Mouse (Mus musculus) forebrain, embryonic 16.5 days (tissue): Measurements from ENCODE around the gene Tssk3. TPM values are rescaled to one million over a fixed set of nuclear protein-coding genes. Genes with fewer than 3 reads are reported as not detected.
A peak's percentile ranks its signal among the peaks of the same experiment; 100 is the strongest.

ENCODE experiments used
- ATAC-seq: fragments of 200-750 bp; cut with Nextera tagmentation; 2 replicates; pipeline ENCODE4 v1.8.0; 2017; ENCODE audit warnings: mild to moderate bottlenecking, moderate library complexity
- H3K27ac ChIP-seq: fragments of 300-500 bp; sonication (generic); 2 replicates; pipeline ENCODE4 v1.5.1; 2014; ENCODE audit warnings: low read length, control low read depth
- H3K27me3 ChIP-seq: fragments of 300-500 bp; sonication (generic); replicated peaks from 2 replicates; pipeline ENCODE4 v1.6.1; 2014; ENCODE audit warnings: low read length; ENCODE audit not compliant: control insufficient read depth, insufficient read depth
- H3K36me3 ChIP-seq: fragments of 300-500 bp; sonication (generic); 2 replicates; pipeline ENCODE4 v1.6.1; 2014; ENCODE audit not compliant: control insufficient read depth, insufficient read depth
- H3K4me1 ChIP-seq: fragments of 300-500 bp; sonication (generic); replicated peaks from 2 replicates; pipeline ENCODE4 v1.6.1; 2014; ENCODE audit warnings: low read length; ENCODE audit not compliant: control insufficient read depth, insufficient read depth
- H3K4me2 ChIP-seq: fragments of 300-500 bp; sonication (generic); 2 replicates; pipeline ENCODE4 v1.6.1; 2014; ENCODE audit warnings: mild to moderate bottlenecking, low read length, control low read depth
- H3K4me3 ChIP-seq: fragments of 300-500 bp; sonication (generic); replicated peaks from 2 replicates; pipeline ENCODE4 v1.5.1; 2014; ENCODE audit warnings: mild to moderate bottlenecking, low read length, control low read depth
- H3K9ac ChIP-seq: fragments of 300-500 bp; sonication (generic); replicated peaks from 2 replicates; pipeline ENCODE4 v1.6.1; 2014; ENCODE audit warnings: low read depth, low read length, control low read depth
- H3K9me3 ChIP-seq: fragments of 300-500 bp; sonication (generic); 2 replicates; pipeline ENCODE4 v1.6.1; 2016; ENCODE audit warnings: low read length; ENCODE audit not compliant: control insufficient read depth
- WGBS: fragments of 180-500 bp; shearing (Covaris S2); extraction: QIAGEN DNeasy Blood & Tissue Kit; methylation state at CpG from one replicate; pipeline ENCODE4 v1.1.7; 2014; 5-methylcytosine and 5-hydroxymethylcytosine counted together
- polyA plus RNA-seq: library from polyadenylated mRNA; unstranded; fragments of >200 nt; fragmentation: Nextera tagmentation; extraction: Ambion mirVana; gene quantifications from 2 replicates; pipeline ENCODE4 v1.2.1, GENCODE M21; 2015

The Tssk3 gene
- polyA plus RNA-seq, 1 experiment from 2014 or later: 0.76 TPM

GRCm38 (mm10) chr4:129481090-129481489, 9.7 kb downstream of the Tssk3 start:
- no peaks in the 10 kb centered on the region for H3K4me1 ChIP-seq
- 91% methylated on average over 1 of the region's 1 CpGs for WGBS
- H3K4me3 ChIP-seq: no peak overlapping the region
- H3K27me3 ChIP-seq: no peaks in the 10 kb centered on the region
- H3K36me3 ChIP-seq: peaks cover 32% of the 10 kb centered on the region
- no peak for ATAC-seq
- no peak overlapping the region for H3K9ac ChIP-seq
- H3K4me2 ChIP-seq: no peak overlapping the region
- H3K9me3 ChIP-seq: no peaks in the 10 kb centered on the region
- no peak overlapping the region for H3K27ac ChIP-seq

- no peak for ATAC-seq
- H3K27me3 ChIP-seq: no peaks in the 10 kb centered on the region
- no peaks in the 10 kb centered on the region for H3K4me1 ChIP-seq
- WGBS: 89% methylated on average over 3 of the region's 3 CpGs
- no peak overlapping the region for H3K9ac ChIP-seq
- H3K9me3 ChIP-seq: no peaks in the 10 kb centered on the region
- no peak overlapping the region for H3K4me2 ChIP-seq
- peaks cover 33% of the 10 kb centered on the region for H3K36me3 ChIP-seq
- H3K27ac ChIP-seq: no peak overlapping the region
- H3K4me3 ChIP-seq: no peak overlapping the region
These were observed 11.0 kb downstream of the Tssk3 start for GRCm38 (mm10) chr4:129479863-129480262.

GRCm38 (mm10) chr4:129476047-129476446, 14.8 kb downstream of the Tssk3 start:
- no peak overlapping the region for H3K9ac ChIP-seq
- H3K9me3 ChIP-seq: no peaks in the 10 kb centered on the region
- H3K4me2 ChIP-seq: no peak overlapping the region
- H3K4me1 ChIP-seq: no peaks in the 10 kb centered on the region
- H3K4me3 ChIP-seq: no peak overlapping the region
- WGBS: 88% methylated on average over 11 of the region's 11 CpGs
- no peak overlapping the region for H3K27ac ChIP-seq
- no peaks in the 10 kb centered on the region for H3K27me3 ChIP-seq
- ATAC-seq: no peak
- H3K36me3 ChIP-seq: peaks cover 36% of the 10 kb centered on the region

DNA sequence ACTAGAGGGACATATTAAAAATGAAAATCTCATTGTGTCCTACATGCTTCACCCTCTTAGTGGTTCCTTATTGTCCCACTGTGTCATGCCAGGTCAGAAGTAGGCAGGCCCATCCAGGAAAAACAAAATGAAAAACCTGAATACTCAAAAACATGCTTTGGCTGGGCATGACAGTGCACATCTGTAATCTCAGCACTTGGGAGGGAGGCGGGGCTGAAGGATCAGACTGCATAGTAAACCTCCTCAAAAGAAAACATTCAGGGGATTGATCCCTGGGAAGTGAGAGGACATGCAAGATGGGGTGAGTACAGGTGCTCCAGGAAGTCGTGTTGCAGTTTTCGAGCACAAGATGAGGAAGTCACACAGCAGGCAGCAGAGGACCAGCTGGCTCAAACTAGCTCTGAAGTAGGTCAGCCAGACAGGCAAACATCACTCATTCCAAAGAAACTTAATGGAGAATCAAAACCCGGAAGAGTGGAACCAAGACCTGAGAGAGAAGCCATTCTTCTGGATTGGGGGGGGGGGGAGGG, 26.5 kb downstream of the Tssk3 start:
- Histone ChIP-seq H3K36me3 (peaks cover 25% of the 10 kb centered on the region), H3K27me3 (no peaks in the 10 kb centered on the region), H3K4me3 (no peak overlapping the region), H3K27ac (no peak overlapping the region), H3K4me1 (peaks cover 14% of the 10 kb centered on the region), H3K9me3 (no peaks in the 10 kb centered on the region), H3K9ac (no peak overlapping the region), H3K4me2 (no peak overlapping the region)
- 90% methylated on average over 4 of the region's 4 CpGs for WGBS
- ATAC-seq: no peak

GRCm38 (mm10) chr4:129463097-129464059, 27.4 kb downstream of the Tssk3 start:
- ATAC-seq: no peak
- Histone ChIP-seq H3K9me3 (no peaks in the 10 kb centered on the region), H3K4me2 (no peak overlapping the region), H3K9ac (no peak overlapping the region), H3K27ac (no peak overlapping the region), H3K27me3 (no peaks in the 10 kb centered on the region), H3K4me1 (peaks cover 14% of the 10 kb centered on the region), H3K4me3 (no peak overlapping the region), H3K36me3 (peaks cover 19% of the 10 kb centered on the region)
- WGBS: 89% methylated on average over 24 of the region's 24 CpGs

DNA sequence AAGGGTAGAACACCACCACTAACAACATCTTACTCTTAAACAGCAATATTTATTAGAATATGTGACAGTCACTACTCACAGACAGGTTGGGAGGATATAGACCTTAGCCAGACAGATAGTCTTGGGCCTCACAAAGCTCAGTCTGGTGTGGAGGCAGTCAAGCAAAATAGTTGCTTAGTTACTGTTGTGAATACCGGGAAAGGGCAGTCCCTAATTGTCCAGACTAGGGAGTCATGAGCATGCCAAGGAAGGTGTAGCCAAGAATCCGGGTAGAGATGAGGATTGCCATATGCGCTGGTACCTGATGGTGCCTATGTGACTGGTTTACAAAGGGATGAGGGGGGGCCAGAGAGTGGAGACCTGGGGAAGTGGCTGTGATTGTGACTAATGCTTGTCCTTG, 28.7 kb downstream of the Tssk3 start:
- Histone ChIP-seq H3K27ac (peak overlapping the region; percentile 51), H3K36me3 (peaks cover 15% of the 10 kb centered on the region), H3K27me3 (no peaks in the 10 kb centered on the region), H3K9ac (peak overlapping the region; percentile 83), H3K4me2 (peak overlapping the region; percentile 89), H3K9me3 (no peaks in the 10 kb centered on the region), H3K4me1 (peaks cover 14% of the 10 kb centered on the region), H3K4me3 (peak overlapping the region; percentile 84)
- 44% methylated on average over 3 of the region's 3 CpGs for WGBS
- no peak for ATAC-seq

DNA sequence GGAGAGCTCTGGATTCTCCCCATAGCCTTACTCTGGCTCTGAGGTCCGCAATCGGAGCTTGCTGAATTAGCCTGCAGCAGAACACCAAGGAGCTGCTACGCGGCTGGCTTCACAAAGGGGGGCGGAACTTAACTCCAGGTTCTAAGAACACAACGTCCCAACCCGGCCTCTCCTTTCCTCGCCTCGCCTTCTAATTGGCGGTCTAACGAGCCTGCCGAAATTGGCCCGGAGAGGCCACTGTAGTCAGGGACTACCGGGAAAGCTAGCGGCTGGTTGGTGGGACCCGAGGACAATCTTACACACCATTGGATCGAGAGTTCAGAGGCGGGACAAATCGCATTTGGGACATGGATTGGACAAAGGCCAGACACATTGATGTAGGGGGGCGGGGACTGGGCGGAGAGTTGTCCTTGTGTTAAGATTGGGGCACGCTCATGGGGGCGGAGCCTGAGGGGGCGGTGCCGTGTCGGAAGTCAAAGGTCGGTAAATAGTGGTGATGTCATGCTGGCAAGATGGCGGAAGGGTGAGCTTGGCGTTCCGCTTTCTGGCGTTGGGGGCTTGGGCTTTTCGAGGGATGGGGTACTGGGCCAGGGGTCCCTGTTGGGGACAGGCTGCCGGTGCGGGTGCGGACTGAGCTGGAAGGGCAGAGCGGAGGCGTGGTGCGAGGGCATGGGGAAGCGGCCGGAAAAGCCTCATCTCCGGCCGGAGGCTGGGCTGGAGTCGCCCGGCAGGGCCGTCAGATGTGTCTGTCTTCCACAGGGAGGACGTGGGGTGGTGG, 29.4 kb downstream of the Tssk3 start, which contains the start of gene Bsdc1:
Gene Bsdc1, plus strand, starts transcription at position 399 of the 778 bp plus-strand sequence.
- Histone ChIP-seq H3K36me3 (peaks cover 12% of the 10 kb centered on the region), H3K27me3 (no peaks in the 10 kb centered on the region), H3K4me1 (peaks cover 14% of the 10 kb centered on the region), H3K4me2 (peak within 1 kb of the TSS; percentile 89), H3K4me3 (peak within 1 kb of the TSS; percentile 84), H3K9ac (peak within 1 kb of the TSS; percentile 83), H3K9me3 (no peaks in the 10 kb centered on the region), H3K27ac (peak within 1 kb of the TSS; percentile 96)
- under 1% methylated on average over 42 of the region's 46 CpGs for WGBS
- ATAC-seq: peak; percentile 99

GRCm38 (mm10) chr4:129460827-129461182, 30.0 kb downstream of the Tssk3 start:
- H3K4me2 ChIP-seq: peak overlapping the region; percentile 52
- peaks cover 8% of the 10 kb centered on the region for H3K36me3 ChIP-seq
- peak; percentile 11 for ATAC-seq
- peaks cover 14% of the 10 kb centered on the region for H3K4me1 ChIP-seq
- 0% methylated on average over 4 of the region's 4 CpGs for WGBS
- no peaks in the 10 kb centered on the region for H3K9me3 ChIP-seq
- peak overlapping the region; percentile 84 for H3K4me3 ChIP-seq
- peak overlapping the region; percentile 79 for H3K9ac ChIP-seq
- peak overlapping the region; percentile 96 for H3K27ac ChIP-seq
- H3K27me3 ChIP-seq: no peaks in the 10 kb centered on the region

DNA sequence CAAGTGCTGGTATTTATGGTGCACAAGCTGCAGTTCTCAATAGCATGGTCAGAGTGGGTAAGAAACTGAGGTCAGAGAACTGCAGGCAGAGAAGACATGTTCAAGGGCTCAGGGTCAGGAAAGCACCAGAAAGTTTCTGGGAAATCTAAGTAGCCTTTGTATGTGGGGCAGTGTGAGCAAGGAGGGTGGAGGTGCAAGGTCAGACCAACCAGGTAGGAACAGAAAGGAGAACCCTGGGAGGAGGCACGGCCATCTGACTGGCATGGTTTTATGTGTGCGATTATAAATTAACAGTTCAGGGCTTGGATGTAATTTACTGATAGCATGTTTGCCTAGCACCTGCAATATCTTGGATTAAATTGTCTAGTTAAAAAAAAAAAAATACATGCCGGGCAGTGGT, 31.1 kb downstream of the Tssk3 start:
- no peak for ATAC-seq
- Histone ChIP-seq H3K9me3 (no peaks in the 10 kb centered on the region), H3K27ac (no peak overlapping the region), H3K4me1 (peaks cover 14% of the 10 kb centered on the region), H3K4me2 (no peak overlapping the region), H3K27me3 (no peaks in the 10 kb centered on the region), H3K4me3 (no peak overlapping the region), H3K9ac (no peak overlapping the region), H3K36me3 (no peaks in the 10 kb centered on the region)
- WGBS: 93% methylated on average over 3 of the region's 3 CpGs
